Mouse (Mus musculus) liver, postnatal 0 days (tissue): Measurements from ENCODE around the gene Afap1l2.

Experiments
- CTCF ChIP-seq: sonication (generic); IDR thresholded peaks from 2 replicates; pipeline ENCODE4 v1.5.1; 2016; ENCODE audit warnings: antibody characterized with exemption, low read depth
- EP300 ChIP-seq: IDR thresholded peaks from 2 replicates; pipeline ENCODE4 v1.6.1; 2016; ENCODE audit warnings: antibody characterized with exemption, low read depth, mild to moderate bottlenecking

DNA sequence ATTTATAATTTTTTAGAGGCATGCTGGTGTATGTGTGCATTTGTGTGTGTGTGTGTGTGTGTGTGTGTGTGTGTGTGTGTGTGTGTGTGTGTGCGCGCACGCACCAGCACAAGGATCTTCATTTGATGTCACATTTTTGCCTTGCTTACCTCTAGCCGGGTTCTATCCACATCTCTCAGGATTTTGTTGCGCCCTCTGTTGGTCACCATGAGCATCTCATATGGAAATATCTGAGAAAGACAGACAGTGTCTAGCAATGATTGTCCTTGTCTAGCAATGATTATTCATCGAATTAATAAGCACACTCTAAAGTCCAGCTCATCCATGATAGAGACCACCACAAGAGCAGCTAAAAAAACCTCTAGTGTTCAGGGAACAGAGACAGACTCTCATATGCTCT, 31.2 kb upstream of the Afap1l2 start:
- TF ChIP-seq CTCF, result peak; percentile 65
- no peak for TF ChIP-seq EP300
